Mouse (Mus musculus): ENCODE data around the gene Abca7. TPM values are rescaled to one million over a fixed set of nuclear protein-coding genes. Genes with fewer than 3 reads are reported as not detected.
"Not testable (repeated sequence)": the region's sequence is repeated elsewhere in the genome, so short reads cannot be mapped to it uniquely, and the experiment has no call there.

The Abca7 gene
- total RNA-seq, 2 experiments from 2014 or later, result 6.7 to 7.2 TPM

GRCm38 (mm10) chr10:80048396-80048795 is 52.1 kb downstream of the Abca7 start:
- Histone ChIP-seq H3K4me3 (no peak overlapping the region), H3K27ac (peak overlapping the region; percentile 59)
- TF ChIP-seq CTCF (IDR thresholded peaks at IDR 0.05), result no peak
- intact Hi-C loops (cut with DNase I), result no loop called here
- DNase-seq, result no peak

GRCm38 (mm10) chr10:80048834-80049233 is 52.5 kb downstream of the Abca7 start:
- intact Hi-C loops (cut with DNase I), result no loop called here
- TF ChIP-seq CTCF (IDR thresholded peaks at IDR 0.05), result no peak
- peak overlapping the region; percentile 59 for H3K27ac ChIP-seq
- no peak for DNase-seq
- H3K4me3 ChIP-seq, result no peak overlapping the region

GRCm38 (mm10) chr10:80050244-80050643 is 54.0 kb downstream of the Abca7 start:
- intact Hi-C loops (cut with DNase I), result loop anchor here (5.0 kb wide), 1 partner anchor 63 kb away; the partner anchor contains the start of gene Cnn2
- no peak for DNase-seq
- no peak for TF ChIP-seq CTCF (IDR thresholded peaks at IDR 0.05)
- Histone ChIP-seq H3K4me3 (no peak overlapping the region), H3K27ac (peak overlapping the region; percentile 100)

- DNase-seq, result no peak
- Histone ChIP-seq H3K4me3 (no peak overlapping the region), H3K27ac (peak overlapping the region; percentile 100)
- intact Hi-C loops (cut with DNase I), result loop anchor here (5.0 kb wide), 1 partner anchor 64 kb away; the partner anchor contains the start of gene Cnn2
- TF ChIP-seq CTCF (IDR thresholded peaks at IDR 0.05), result no peak
These were observed 54.8 kb downstream of the Abca7 start for GRCm38 (mm10) chr10:80050885-80051617.

GRCm38 (mm10) chr10:80051618-80052373 is 55.5 kb downstream of the Abca7 start:
- intact Hi-C loops (cut with DNase I), result loop anchor here (5.0 kb wide), 1 partner anchor 64 kb away; the partner anchor contains the start of gene Cnn2
- DNase-seq, result peak; percentile 84

GRCm38 (mm10) chr10:80052374-80052764 is 56.1 kb downstream of the Abca7 start:
- intact Hi-C loops (cut with DNase I), result loop anchor here (5.0 kb wide), 1 partner anchor 65 kb away; the partner anchor contains the start of gene Cnn2
- TF ChIP-seq CTCF (IDR thresholded peaks at IDR 0.05), result no peak
- H3K27ac ChIP-seq, result peak overlapping the region; percentile 100

More at GRCm38 (mm10) chr10:80051618-80052373, 55.5 kb downstream of the Abca7 start:
- Histone ChIP-seq H3K4me3 (no peak overlapping the region), H3K27ac (peak overlapping the region; percentile 100)
- TF ChIP-seq CTCF (IDR thresholded peaks at IDR 0.05), result no peak

GRCm38 (mm10) chr10:80053259-80053780 is 57.0 kb downstream of the Abca7 start:
- intact Hi-C loops (cut with DNase I), result loop anchor here (1.0 to 5.0 kb wide), 2 partner anchors 61 to 66 kb away; partner anchors contain the start of gene Cnn2
- DNase-seq, result peak; percentile 100
- H3K4me3 ChIP-seq, result peak overlapping the region; percentile 88
- H3K27ac ChIP-seq, result peak overlapping the region; percentile 100
- TF ChIP-seq CTCF (IDR thresholded peaks at IDR 0.05), result no peak

More at GRCm38 (mm10) chr10:80052374-80052764, 56.1 kb downstream of the Abca7 start:
- H3K4me3 ChIP-seq, result no peak overlapping the region
- DNase-seq, result no peak

- peak overlapping the region; percentile 88 for H3K4me3 ChIP-seq
- intact Hi-C loops (cut with DNase I), result loop anchor here (1.0 to 5.0 kb wide), 2 partner anchors 60 to 67 kb away; partner anchors contain the start of gene Cnn2
- H3K27ac ChIP-seq, result peak overlapping the region; percentile 100
- peak; percentile 84 for DNase-seq
- TF ChIP-seq CTCF (IDR thresholded peaks at IDR 0.05), result peak; percentile 63
These were observed 57.8 kb downstream of the Abca7 start for GRCm38 (mm10) chr10:80053831-80054815.

- intact Hi-C loops (cut with DNase I), result loop anchor here (5.0 kb wide), 1 partner anchor 68 kb away; the partner anchor contains the start of gene Cnn2
- not testable (repeated sequence) for DNase-seq
- H3K27ac ChIP-seq, result peak overlapping the region; percentile 100
- H3K4me3 ChIP-seq, result peak overlapping the region; percentile 88
These were observed 58.6 kb downstream of the Abca7 start for GRCm38 (mm10) chr10:80054911-80055310.

- TF ChIP-seq CTCF (IDR thresholded peaks at IDR 0.05), result no peak
- H3K27ac ChIP-seq, result peak overlapping the region; percentile 16; the same call in 1 of the 2 replicates
- DNase-seq, result no peak
- peak overlapping the region; percentile 88 for H3K4me3 ChIP-seq
- intact Hi-C loops (cut with DNase I), result no loop called here
These were observed 59.1 kb downstream of the Abca7 start for GRCm38 (mm10) chr10:80055364-80055763.

GRCm38 (mm10) chr10:80055891-80056290 is 59.6 kb downstream of the Abca7 start:
- H3K4me3 ChIP-seq, result peak overlapping the region; percentile 88; the same call in 1 of the 2 replicates
- H3K27ac ChIP-seq, result no peak overlapping the region
- DNase-seq, result no peak
- TF ChIP-seq CTCF (IDR thresholded peaks at IDR 0.05), result no peak
- intact Hi-C loops (cut with DNase I), result no loop called here
